Mouse (Mus musculus) kidney, postnatal 36 days (tissue): Measurements from ENCODE around the gene Gm20721.

Experiments
- DNase-seq, 2 experiments: peaks; one replicate each; pipeline ENCODE4 v3.0.0; 2021 to 2022; ENCODE audit warnings: mixed read lengths in 2 of 2

Gene Gm20721

GRCm38 (mm10) chr2:174297086-174297571, 49.4 kb downstream of the Gm20721 start:
- peak in 1 of 2 experiments; percentile 46 for DNase-seq

GRCm38 (mm10) chr2:174295900-174296465, 50.5 kb downstream of the Gm20721 start:
- DNase-seq: no peak

GRCm38 (mm10) chr2:174295175-174295899, 51.2 kb downstream of the Gm20721 start:
- DNase-seq: peak in 1 of 2 experiments; percentile 6

GRCm38 (mm10) chr2:174294457-174294856, 52.1 kb downstream of the Gm20721 start:
- no peak for DNase-seq

GRCm38 (mm10) chr2:174291662-174292030, 54.9 kb downstream of the Gm20721 start:
- DNase-seq: no peak

GRCm38 (mm10) chr2:174291029-174291661, 55.4 kb downstream of the Gm20721 start:
- no peak for DNase-seq

GRCm38 (mm10) chr2:174288673-174289430, 57.7 kb downstream of the Gm20721 start:
- peak in 1 of 2 experiments; percentile 36 for DNase-seq

- DNase-seq: no peak
Observed at GRCm38 (mm10) chr2:174287921-174288320, 58.6 kb downstream of the Gm20721 start.

- no peak for DNase-seq
Observed at GRCm38 (mm10) chr2:174285921-174286470, 60.5 kb downstream of the Gm20721 start.

- DNase-seq: no peak
Observed at GRCm38 (mm10) chr2:174284807-174285457, 61.6 kb downstream of the Gm20721 start.

GRCm38 (mm10) chr2:174284011-174284410, 62.5 kb downstream of the Gm20721 start, which contains the start of gene Gnas:
Gene Gnas (plus strand): TSS chr2:174284320.
- peak in 1 of 2 experiments; percentile 59 for DNase-seq

GRCm38 (mm10) chr2:174283341-174283740, 63.2 kb downstream of the Gm20721 start:
- DNase-seq: no peak
